Comparison of ENCODE assay signal across 19 mouse cellular contexts in genomic region chr12:113144886-113145285, GRCm38 (mm10). TPM values are rescaled to one million over a fixed set of nuclear protein-coding genes. Genes with fewer than 3 reads are reported as not detected.
DNase-seq lines count a peak whose midpoint lies in the region; ATAC-seq lines count a peak whose summit lies in the region.
"Had no signal": no experiment of that assay in that cellular context is flagged by ENCODE, and none has a peak within 500 bp of the region (broad histone marks: within the 10 kb centered on the region; RNA-seq: fewer than 3 reads in every experiment).

No protein-coding gene starts in this region.

- intact Hi-C loops in heart, postnatal 14 days (cut with DNase I), result no loop called here
- intact Hi-C loops in heart, postnatal 36 days (cut with DNase I), result no loop called here

- peak; percentile 96 for DNase-seq in heart, adult 11 months
- DNase-seq in heart, postnatal 14 days, result no peak
- no peak for DNase-seq in heart, postnatal 36 days
- peak; percentile 18 for DNase-seq in heart, postnatal 4 days
- DNase-seq in natural killer cell, adult 2 months (ENCODE audit: low spot score in 2 of 2), result no peak
- DNase-seq: cerebellum, postnatal 36 days; gastrocnemius, postnatal 36 days had no signal

- H3K9me3 ChIP-seq in heart, embryonic 13.5 days, result no peaks in the 10 kb centered on the region
- no peaks in the 10 kb centered on the region for H3K9me3 ChIP-seq in heart, embryonic 15.5 days (replicated peaks)
- H3K9me3 ChIP-seq: embryonic facial prominence, embryonic 12.5 days; liver, embryonic 15.5 days; neural tube, embryonic 13.5 days had no signal

- WGBS in heart, embryonic 13.5 days, result 80% methylated on average over 16 of the region's 16 CpGs
- 87% methylated on average over 16 of the region's 16 CpGs for WGBS in heart, embryonic 15.5 days

- H3K27ac ChIP-seq in heart, embryonic 13.5 days (replicated peaks), result peak overlapping the region; percentile 99
- H3K27ac ChIP-seq in heart, embryonic 15.5 days, result peak overlapping the region; percentile 96
- H3K27ac ChIP-seq: embryonic facial prominence, embryonic 12.5 days; hindbrain, embryonic 14.5 days; liver, embryonic 15.5 days; neural tube, embryonic 13.5 days had no signal

- no peaks in the 10 kb centered on the region for H3K27me3 ChIP-seq in heart, embryonic 13.5 days (replicated peaks)
- no peaks in the 10 kb centered on the region for H3K27me3 ChIP-seq in heart, embryonic 15.5 days

- H3K36me3 ChIP-seq in heart, embryonic 13.5 days, result peaks cover 34% of the 10 kb centered on the region
- H3K36me3 ChIP-seq in heart, embryonic 15.5 days, result peaks cover 26% of the 10 kb centered on the region
- H3K36me3 ChIP-seq: embryonic facial prominence, embryonic 12.5 days had no signal

- H3K9ac ChIP-seq in heart, embryonic 13.5 days, result peak overlapping the region; percentile 95
- peak overlapping the region; percentile 73 for H3K9ac ChIP-seq in heart, embryonic 15.5 days
- H3K9ac ChIP-seq: embryonic facial prominence, embryonic 12.5 days; hindbrain, embryonic 14.5 days; liver, embryonic 15.5 days; neural tube, embryonic 13.5 days had no signal

- ATAC-seq in heart, embryonic 13.5 days (ENCODE audit: extremely low read depth, insufficient number of reproducible peaks, low FRiP score, low TSS enrichment), result no peak
- no peak for ATAC-seq in heart, embryonic 15.5 days (replicated peaks; ENCODE audit: insufficient number of reproducible peaks, insufficient read depth, low FRiP score, low read depth)
- ATAC-seq: CD4-positive, CD25-positive, alpha-beta regulatory T cell, adult 4 months; forebrain, embryonic 14.5 days; intestine, postnatal 0 days; midbrain, embryonic 16.5 days had no signal

- H3K4me1 ChIP-seq in heart, embryonic 13.5 days, result peaks cover 80% of the 10 kb centered on the region
- H3K4me1 ChIP-seq in heart, embryonic 15.5 days (replicated peaks), result peaks cover 74% of the 10 kb centered on the region

- no peak overlapping the region for H3K4me3 ChIP-seq in heart, embryonic 13.5 days
- peak overlapping the region; percentile 67 for H3K4me3 ChIP-seq in heart, embryonic 15.5 days
- H3K4me3 ChIP-seq: embryonic facial prominence, embryonic 12.5 days; liver, embryonic 15.5 days; neural tube, embryonic 13.5 days had no signal

- peak overlapping the region; percentile 93; the same call in 1 of the 2 replicates for H3K4me2 ChIP-seq in heart, embryonic 13.5 days
- H3K4me2 ChIP-seq in heart, embryonic 15.5 days, result peak overlapping the region; percentile 78
- H3K4me2 ChIP-seq: embryonic facial prominence, embryonic 12.5 days; hindbrain, embryonic 14.5 days; liver, embryonic 15.5 days; midbrain, embryonic 11.5 days; neural tube, embryonic 13.5 days had no signal

RNA-seq across cellular contexts. Expression of gene Crip1, which starts 1.2 kb away (rescaled TPM):
- total RNA-seq in heart, postnatal 14 days (2021), result 100 to 1,000 TPM; 198 to 224 TPM
- 408 and 464 TPM in 2 replicates for polyA plus RNA-seq in heart, embryonic 13.5 days (2015; fragmentation: Nextera tagmentation; extraction: Ambion mirVana)
- total RNA-seq in heart, postnatal 36 days (2021), result 100 to 1,000 TPM; 190 to 198 TPM
- polyA plus RNA-seq in heart, embryonic 15.5 days (2015; fragmentation: Nextera tagmentation; extraction: Ambion mirVana), result 646 and 685 TPM in 2 replicates
- 100 to 1,000 TPM; 301 to 312 TPM for total RNA-seq in heart, postnatal 4 days (2021)

RNA-seq across cellular contexts. Expression of gene Crip2, which starts 4.8 kb away (rescaled TPM):
- 1,000 to 10,000 TPM; 1,350 to 1,351 TPM for total RNA-seq in heart, postnatal 14 days (2021)
- polyA plus RNA-seq in heart, embryonic 13.5 days (2015; fragmentation: Nextera tagmentation; extraction: Ambion mirVana), result 1,302 and 1,499 TPM in 2 replicates
- total RNA-seq in heart, postnatal 36 days (2021), result 1,000 to 10,000 TPM; 1,482 to 1,552 TPM
- 1,571 and 1,711 TPM in 2 replicates for polyA plus RNA-seq in heart, embryonic 15.5 days (2015; fragmentation: Nextera tagmentation; extraction: Ambion mirVana)
- 1,000 to 10,000 TPM; 1,189 to 1,285 TPM for total RNA-seq in heart, postnatal 4 days (2021)

RNA-seq across cellular contexts. Expression of gene Tedc1, which starts 11.3 kb away (rescaled TPM):
- total RNA-seq in heart, postnatal 14 days (2021), result 1 to 10 TPM; 1.1 to 2.1 TPM
- polyA plus RNA-seq in heart, embryonic 13.5 days (2015; fragmentation: Nextera tagmentation; extraction: Ambion mirVana), result 20.6 and 21.8 TPM in 2 replicates
- total RNA-seq in heart, postnatal 36 days (2021), result under 1 TPM; 0.19 to 0.49 TPM
- 15.4 and 31.7 TPM in 2 replicates for polyA plus RNA-seq in heart, embryonic 15.5 days (2015; fragmentation: Nextera tagmentation; extraction: Ambion mirVana)
- 10 to 100 TPM in 1 of 2 experiments, 1 to 10 TPM in 1; 9.4 to 10.3 TPM for total RNA-seq in heart, postnatal 4 days (2021)

RNA-seq across cellular contexts. Expression of gene Tmem121, which starts 40.8 kb away (rescaled TPM):
- under 1 TPM; 0.29 to 0.59 TPM for total RNA-seq in heart, postnatal 14 days (2021)
- polyA plus RNA-seq in heart, embryonic 13.5 days (2015; fragmentation: Nextera tagmentation; extraction: Ambion mirVana), result 2.8 and 3.1 TPM in 2 replicates
- total RNA-seq in heart, postnatal 36 days (2021), result not detected
- 2.0 and 7.8 TPM in 2 replicates for polyA plus RNA-seq in heart, embryonic 15.5 days (2015; fragmentation: Nextera tagmentation; extraction: Ambion mirVana)
- 1 to 10 TPM; 1.4 to 1.5 TPM for total RNA-seq in heart, postnatal 4 days (2021)
- total RNA-seq: liver, adult 2 months had no signal
- polyA plus RNA-seq: CD4-positive, CD25-positive, alpha-beta regulatory T cell, adult 4 months; liver, adult 2 months had no signal

RNA-seq across cellular contexts. Expression of gene Mta1, which starts 46.8 kb away (rescaled TPM):
- 10 to 100 TPM; 45.1 to 46.8 TPM for total RNA-seq in heart, postnatal 14 days (2021)
- 11.2 and 11.9 TPM in 2 replicates for polyA plus RNA-seq in heart, embryonic 13.5 days (2015; fragmentation: Nextera tagmentation; extraction: Ambion mirVana)
- 10 to 100 TPM; 48.7 to 56.4 TPM for total RNA-seq in heart, postnatal 36 days (2021)
- polyA plus RNA-seq in heart, embryonic 15.5 days (2015; fragmentation: Nextera tagmentation; extraction: Ambion mirVana), result 11.3 and 11.4 TPM in 2 replicates
- total RNA-seq in heart, postnatal 4 days (2021), result 10 to 100 TPM; 55.2 to 61.3 TPM

Comparison
In these comparisons a context has a peak if more than half of its experiments do, and no peak if none do; other contexts are left out.
1. DNase-seq: peak in heart, adult 11 months (single experiment) and heart, postnatal 4 days (single experiment); none in heart, postnatal 14 days (0 of 2), heart, postnatal 36 days (0 of 2) and natural killer cell, adult 2 months (0 of 2).